Mouse (Mus musculus): Measurements from ENCODE around the gene Gucy2d.

DNA sequence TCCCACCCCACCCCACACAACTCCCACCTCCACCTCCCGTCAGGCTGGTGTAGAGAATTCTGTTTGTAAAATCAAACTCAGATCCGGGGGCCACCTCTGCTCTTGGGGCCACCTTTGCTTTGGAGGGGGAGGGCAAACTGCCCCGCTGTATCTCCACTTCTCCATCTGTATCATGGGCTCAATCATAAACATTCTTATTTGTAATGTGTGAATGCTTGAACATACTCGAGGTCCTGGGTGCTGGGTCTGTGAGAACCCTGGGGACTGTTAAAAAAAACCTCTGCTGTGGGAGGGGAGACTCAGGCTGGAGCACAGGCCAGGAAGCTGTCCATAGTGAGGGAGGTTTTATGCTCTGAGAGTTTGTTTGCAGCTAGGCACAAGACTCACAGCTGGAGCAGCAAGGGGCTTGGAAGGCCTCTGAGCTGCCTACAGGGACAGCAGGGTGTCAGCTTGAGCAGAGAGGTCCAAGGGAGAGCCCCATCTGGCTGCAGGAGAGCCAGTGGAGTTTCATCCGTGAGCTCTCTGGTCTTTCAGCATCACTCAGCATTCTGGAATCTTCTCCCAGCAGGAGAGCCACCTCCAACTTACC lies 64.6 kb downstream of the Gucy2d start:
- TF ChIP-seq CTCF (IDR thresholded peaks at IDR 0.05; ENCODE audit: low read depth, low read length), result no peak
- no peak for TF ChIP-seq TAL1 (conservative IDR thresholded peaks at IDR 0.05; ENCODE audit: low read depth, low read length)
